Comparison of ENCODE assay signal across 9 mouse cellular contexts in genomic region chr17:45312510-45313266, GRCm38 (mm10).
DNase-seq lines count a peak whose midpoint lies in the region; ATAC-seq lines count a peak whose summit lies in the region.
"Had no signal": no experiment of that assay in that cellular context is flagged by ENCODE, and none has a peak within 500 bp of the region (broad histone marks: within the 10 kb centered on the region; RNA-seq: fewer than 3 reads in every experiment).

No protein-coding gene starts in this region.

- H3K9me3 ChIP-seq in hindbrain, embryonic 15.5 days = no peaks in the 10 kb centered on the region
- peaks cover 9% of the 10 kb centered on the region; the same call in 1 of the 2 replicates for H3K9me3 ChIP-seq in hindbrain, embryonic 10.5 days

- WGBS in hindbrain, embryonic 15.5 days = 62% methylated on average over 5 of the region's 5 CpGs
- 78% methylated on average over 5 of the region's 5 CpGs for WGBS in hindbrain, embryonic 10.5 days

- no peak overlapping the region for H3K27ac ChIP-seq in hindbrain, embryonic 15.5 days (replicated peaks)
- no peak overlapping the region for H3K27ac ChIP-seq in hindbrain, embryonic 10.5 days
- H3K27ac ChIP-seq: limb, embryonic 13.5 days had no signal

- H3K9ac ChIP-seq in hindbrain, embryonic 15.5 days = no peak overlapping the region
- H3K9ac ChIP-seq: limb, embryonic 13.5 days had no signal

- no peaks in the 10 kb centered on the region for H3K36me3 ChIP-seq in hindbrain, embryonic 15.5 days
- H3K36me3 ChIP-seq in hindbrain, embryonic 10.5 days = no peaks in the 10 kb centered on the region
- H3K36me3 ChIP-seq: limb, embryonic 13.5 days had no signal

- no peaks in the 10 kb centered on the region for H3K27me3 ChIP-seq in hindbrain, embryonic 15.5 days
- no peaks in the 10 kb centered on the region for H3K27me3 ChIP-seq in hindbrain, embryonic 10.5 days (ENCODE audit: insufficient read depth, poor library complexity, severe bottlenecking)

- no peak overlapping the region for H3K4me3 ChIP-seq in hindbrain, embryonic 15.5 days
- H3K4me3 ChIP-seq in hindbrain, embryonic 10.5 days = no peak overlapping the region
- H3K4me3 ChIP-seq: limb, embryonic 13.5 days had no signal

- H3K4me2 ChIP-seq in hindbrain, embryonic 15.5 days = no peak overlapping the region
- H3K4me2 ChIP-seq: limb, embryonic 13.5 days had no signal

- ATAC-seq in hindbrain, embryonic 15.5 days (ENCODE audit: low FRiP score, low read depth) = peak; percentile 80
- ATAC-seq in CD4-positive, CD25-positive, alpha-beta regulatory T cell, adult 4 months = no peak
- no peak for ATAC-seq in activated CD4-positive, CD25-positive, alpha-beta regulatory T cell, adult 4 months

- no peak for DNase-seq in hindbrain, embryonic 10.5 days (ENCODE audit: low spot score)
- peak; percentile 85 for DNase-seq in cerebellum, adult 9-10 months
- peak; percentile 64 to 73 for DNase-seq in heart, adult 9 months (ENCODE audit: low spot score in 2 of 2)
- DNase-seq in layer of hippocampus, postnatal 10 days (ENCODE audit: low spot score in 2 of 2) = peak; percentile 51 to 65
- DNase-seq in lung, postnatal 4 days = peak; percentile 48 to 80

- no peaks in the 10 kb centered on the region for H3K4me1 ChIP-seq in hindbrain, embryonic 15.5 days (replicated peaks)
- peaks cover 6% of the 10 kb centered on the region; the same call in 1 of the 2 replicates for H3K4me1 ChIP-seq in hindbrain, embryonic 10.5 days (replicated peaks)
